Mouse (Mus musculus): ENCODE measurements around the gene Pmf1. TPM values are rescaled to one million over a fixed set of nuclear protein-coding genes. Genes with fewer than 3 reads are reported as not detected.

Pmf1 gene
- polyA plus RNA-seq, 1 experiment from 2014 or later, result 130 TPM

GRCm38 (mm10) chr3:88450379-88451131 lies 40.4 kb upstream of the Pmf1 start:
- no peaks in the 10 kb centered on the region for H3K27me3 ChIP-seq
- H3K27ac ChIP-seq, result no peak overlapping the region
- 74% methylated on average over 12 of the region's 12 CpGs for WGBS
- no peak for ATAC-seq (ENCODE audit: insufficient number of reproducible peaks, insufficient read depth, low FRiP score, low TSS enrichment)
- no peak overlapping the region for H3K9ac ChIP-seq
- H3K36me3 ChIP-seq, result no peaks in the 10 kb centered on the region
- no peaks in the 10 kb centered on the region for H3K9me3 ChIP-seq
- no peak overlapping the region; the same call in 1 of the 2 replicates for H3K4me2 ChIP-seq (replicated peaks)
- peaks cover 17% of the 10 kb centered on the region for H3K4me1 ChIP-seq
- no peak overlapping the region for H3K4me3 ChIP-seq

GRCm38 (mm10) chr3:88449395-88450023 lies 39.4 kb upstream of the Pmf1 start:
- 3% methylated on average over 21 of the region's 21 CpGs for whole genome bisulfite sequencing
- no peaks in the 10 kb centered on the region for H3K27me3 ChIP-seq
- peak; percentile 79 for ATAC-seq (ENCODE audit: insufficient number of reproducible peaks, insufficient read depth, low FRiP score, low TSS enrichment)
- H3K9ac ChIP-seq, result peak overlapping the region; percentile 54
- peak overlapping the region; percentile 50 for H3K4me2 ChIP-seq (replicated peaks)
- no peaks in the 10 kb centered on the region for H3K36me3 ChIP-seq
- 0 out of 2 replicates have a peak overlapping the region, but pooled peaks have one; percentile 67 for H3K27ac ChIP-seq
- peaks cover 12% of the 10 kb centered on the region for H3K4me1 ChIP-seq
- peak overlapping the region; percentile 29 for H3K4me3 ChIP-seq
- no peaks in the 10 kb centered on the region for H3K9me3 ChIP-seq

GRCm38 (mm10) chr3:88448443-88448842 lies 38.3 kb upstream of the Pmf1 start:
- Histone ChIP-seq H3K4me1 (peaks cover 12% of the 10 kb centered on the region), H3K4me3 (no peak overlapping the region), H3K9ac (no peak overlapping the region), H3K27ac (no peak overlapping the region), H3K4me2 (replicated peaks) (no peak overlapping the region), H3K9me3 (no peaks in the 10 kb centered on the region), H3K27me3 (no peaks in the 10 kb centered on the region), H3K36me3 (no peaks in the 10 kb centered on the region)
- 84% methylated on average over 8 of the region's 8 CpGs for WGBS
- no peak for ATAC-seq (ENCODE audit: insufficient number of reproducible peaks, insufficient read depth, low FRiP score, low TSS enrichment)

- 52% methylated on average over 8 of the region's 8 CpGs for WGBS
- Histone ChIP-seq H3K4me3 (no peak overlapping the region), H3K27me3 (no peaks in the 10 kb centered on the region), H3K4me1 (peaks cover 12% of the 10 kb centered on the region), H3K4me2 (replicated peaks) (no peak overlapping the region), H3K27ac (no peak overlapping the region), H3K9me3 (no peaks in the 10 kb centered on the region), H3K36me3 (peaks cover 2% of the 10 kb centered on the region; the same call in 1 of the 2 replicates), H3K9ac (no peak overlapping the region)
- no peak for ATAC-seq (ENCODE audit: insufficient number of reproducible peaks, insufficient read depth, low FRiP score, low TSS enrichment)
Observed at GRCm38 (mm10) chr3:88447676-88448183, 37.6 kb upstream of the Pmf1 start.

GRCm38 (mm10) chr3:88446471-88447123 lies 36.5 kb upstream of the Pmf1 start:
- Histone ChIP-seq H3K9ac (no peak overlapping the region), H3K27ac (no peak overlapping the region), H3K27me3 (no peaks in the 10 kb centered on the region), H3K36me3 (peaks cover 5% of the 10 kb centered on the region; the same call in 1 of the 2 replicates), H3K9me3 (no peaks in the 10 kb centered on the region), H3K4me1 (peaks cover 12% of the 10 kb centered on the region), H3K4me2 (replicated peaks) (no peak overlapping the region), H3K4me3 (no peak overlapping the region)
- 72% methylated on average over 8 of the region's 8 CpGs for WGBS
- no peak for ATAC-seq (ENCODE audit: insufficient number of reproducible peaks, insufficient read depth, low FRiP score, low TSS enrichment)

- no peak overlapping the region for H3K9ac ChIP-seq
- 80% methylated on average over 7 of the region's 7 CpGs for WGBS
- peaks cover 6% of the 10 kb centered on the region; the same call in 1 of the 2 replicates for H3K4me1 ChIP-seq
- no peak overlapping the region for H3K27ac ChIP-seq
- peaks cover 4% of the 10 kb centered on the region; the same call in 1 of the 2 replicates for H3K27me3 ChIP-seq
- H3K4me2 ChIP-seq (replicated peaks), result no peak overlapping the region
- ATAC-seq (ENCODE audit: insufficient number of reproducible peaks, insufficient read depth, low FRiP score, low TSS enrichment), result no peak
- H3K36me3 ChIP-seq, result peaks cover 5% of the 10 kb centered on the region; the same call in 1 of the 2 replicates
- H3K4me3 ChIP-seq, result no peak overlapping the region
- no peaks in the 10 kb centered on the region for H3K9me3 ChIP-seq
Observed at GRCm38 (mm10) chr3:88442888-88443287, 32.8 kb upstream of the Pmf1 start.

- ATAC-seq (ENCODE audit: insufficient number of reproducible peaks, insufficient read depth, low FRiP score, low TSS enrichment), result no peak
- Histone ChIP-seq H3K36me3 (peaks cover 5% of the 10 kb centered on the region; the same call in 1 of the 2 replicates), H3K4me3 (no peak overlapping the region), H3K27me3 (peaks cover 4% of the 10 kb centered on the region; the same call in 1 of the 2 replicates), H3K27ac (no peak overlapping the region), H3K4me2 (replicated peaks) (no peak overlapping the region), H3K9ac (no peak overlapping the region), H3K4me1 (peaks cover 10% of the 10 kb centered on the region), H3K9me3 (no peaks in the 10 kb centered on the region)
- 83% methylated on average over 12 of the region's 12 CpGs for WGBS
Observed at GRCm38 (mm10) chr3:88442488-88442887, 32.4 kb upstream of the Pmf1 start.

- no peaks in the 10 kb centered on the region for H3K9me3 ChIP-seq
- H3K4me2 ChIP-seq (replicated peaks), result peak overlapping the region; percentile 29
- 0 out of 2 replicates have a peak overlapping the region, but pooled peaks have one; percentile 10 for H3K9ac ChIP-seq
- no peak for ATAC-seq (ENCODE audit: insufficient number of reproducible peaks, insufficient read depth, low FRiP score, low TSS enrichment)
- peaks cover 5% of the 10 kb centered on the region; the same call in 1 of the 2 replicates for H3K36me3 ChIP-seq
- 23% methylated on average over 27 of the region's 27 CpGs for WGBS
- H3K27me3 ChIP-seq, result peaks cover 4% of the 10 kb centered on the region; the same call in 1 of the 2 replicates
- peaks cover 18% of the 10 kb centered on the region for H3K4me1 ChIP-seq
- H3K4me3 ChIP-seq, result no peak overlapping the region
- no peak overlapping the region for H3K27ac ChIP-seq
Observed at GRCm38 (mm10) chr3:88440500-88441381, 30.6 kb upstream of the Pmf1 start.

GRCm38 (mm10) chr3:88439582-88439981 lies 29.5 kb upstream of the Pmf1 start:
- H3K36me3 ChIP-seq, result peaks cover 7% of the 10 kb centered on the region; the same call in 1 of the 2 replicates
- no peak for ATAC-seq (ENCODE audit: insufficient number of reproducible peaks, insufficient read depth, low FRiP score, low TSS enrichment)
- H3K4me1 ChIP-seq, result peaks cover 18% of the 10 kb centered on the region
- H3K27ac ChIP-seq, result no peak overlapping the region
- peaks cover 4% of the 10 kb centered on the region; the same call in 1 of the 2 replicates for H3K27me3 ChIP-seq
- H3K9ac ChIP-seq, result no peak overlapping the region
- WGBS, result 64% methylated on average over 4 of the region's 4 CpGs
- no peaks in the 10 kb centered on the region for H3K9me3 ChIP-seq
- H3K4me3 ChIP-seq, result no peak overlapping the region
- H3K4me2 ChIP-seq (replicated peaks), result no peak overlapping the region

GRCm38 (mm10) chr3:88437454-88437853 lies 27.3 kb upstream of the Pmf1 start:
- no peaks in the 10 kb centered on the region for H3K9me3 ChIP-seq
- peaks cover 4% of the 10 kb centered on the region; the same call in 1 of the 2 replicates for H3K27me3 ChIP-seq
- WGBS, result 78% methylated on average over 10 of the region's 10 CpGs
- H3K9ac ChIP-seq, result no peak overlapping the region
- H3K27ac ChIP-seq, result no peak overlapping the region
- 0 out of 2 replicates have a peak overlapping the region, but pooled peaks have one; percentile 26 for H3K4me3 ChIP-seq
- peak overlapping the region; percentile 45 for H3K4me2 ChIP-seq (replicated peaks)
- H3K4me1 ChIP-seq, result peaks cover 18% of the 10 kb centered on the region
- no peak for ATAC-seq (ENCODE audit: insufficient number of reproducible peaks, insufficient read depth, low FRiP score, low TSS enrichment)
- H3K36me3 ChIP-seq, result 0 out of 2 replicates have a peak, but pooled peaks cover 3% of the 10 kb centered on the region
